Mouse (Mus musculus) brain, adult 10 weeks (tissue): ENCODE results near the gene Rbm20. TPM values are rescaled to one million over a fixed set of nuclear protein-coding genes. Genes with fewer than 3 reads are reported as not detected.

Experiments
- polyA plus RNA-seq: library from polyadenylated mRNA; stranded (reverse); fragments of 350-450 nt; fragmentation: Illumina TruSeq; extraction: RNeasy Lipid Tissue Mini Kit (QIAGEN cat#74804); gene quantifications from one replicate; pipeline ENCODE4 v1.2.3, GENCODE M21; 2015; ENCODE audit warnings: low read depth, low replicate concordance

Rbm20 gene
- 1.6 TPM for polyA plus RNA-seq

DNA sequence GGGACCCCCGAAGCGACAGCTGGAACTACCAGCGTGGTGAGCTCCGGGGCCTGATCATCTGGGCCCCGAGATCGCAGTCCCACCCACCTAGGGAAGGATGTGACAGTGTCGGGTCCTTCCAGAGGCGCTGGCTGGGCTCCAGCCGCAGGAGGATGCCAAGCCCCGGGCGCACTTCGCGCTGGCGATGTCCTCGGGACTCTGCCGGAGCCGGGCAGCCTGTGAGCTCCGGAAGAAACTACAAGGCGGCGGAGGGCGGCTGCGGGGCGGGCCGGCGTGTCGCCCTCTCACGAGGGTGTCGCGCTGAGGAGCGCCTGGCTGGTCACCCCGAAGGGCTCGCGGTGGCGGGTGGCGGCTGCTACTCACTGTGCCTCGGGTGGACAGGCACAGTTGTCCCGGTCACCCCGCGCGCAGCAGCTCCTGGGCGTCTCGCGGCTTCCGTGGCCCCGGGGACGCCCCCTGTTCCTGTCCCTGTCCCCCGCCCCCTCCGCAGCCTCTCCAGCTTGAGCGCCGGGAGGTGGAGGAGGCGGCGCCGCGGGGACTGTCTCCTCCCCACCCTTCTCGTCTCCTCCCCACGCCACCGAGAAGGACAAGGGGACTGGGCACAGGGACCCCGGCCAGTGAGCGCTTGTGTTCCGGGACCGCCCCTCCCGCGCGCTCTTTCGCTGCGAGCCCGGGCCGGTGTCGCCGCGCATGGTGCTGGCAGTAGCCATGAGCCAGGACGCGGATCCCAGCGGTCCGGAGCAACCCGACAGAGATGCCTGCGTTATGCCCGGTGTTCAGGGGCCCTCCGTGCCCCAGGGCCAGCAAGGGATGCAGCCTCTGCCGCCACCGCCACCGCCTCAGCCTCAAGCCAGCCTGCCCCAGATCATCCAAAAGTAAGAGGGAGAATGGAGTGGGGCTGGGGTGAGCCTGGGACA lies at the start of gene Rbm20:
Gene Rbm20, plus strand, starts transcription at position 589 of the 917 bp plus-strand sequence.

GRCm38 (mm10) chr19:53892061-53892460 lies 215.0 kb downstream of the Rbm20 start, which contains the start of gene Pdcd4:
Pdcd4 (plus strand) TSS chr19:53892231.

Other genes with a start within 250 kb of the Rbm20 start
- 12.0 TPM for gene Dusp5, start 148.2 kb upstream of the Rbm20 start, polyA plus RNA-seq
- gene Nutf2-ps1, start 88.2 kb upstream of the Rbm20 start, polyA plus RNA-seq, result 7.0 TPM
- 25.1 TPM for gene Smc3, start 76.9 kb upstream of the Rbm20 start, polyA plus RNA-seq
- gene Pdcd4, start 214.9 kb downstream of the Rbm20 start, polyA plus RNA-seq, result 55.5 TPM